Mouse (Mus musculus) hindbrain, embryonic 15.5 days (tissue): ENCODE data around the gene Fst. TPM values are rescaled to one million over a fixed set of nuclear protein-coding genes. Genes with fewer than 3 reads are reported as not detected.

Experiments used
- ATAC-seq: fragments of 200-750 bp; cut with Nextera tagmentation; 2 replicates; pipeline ENCODE4 v1.8.0; 2017; ENCODE audit warnings: low read depth, moderate number of reproducible peaks, moderate TSS enrichment; ENCODE audit not compliant: low FRiP score
- H3K27ac ChIP-seq: fragments of 300-500 bp; sonication (generic); replicated peaks from 2 replicates; pipeline ENCODE4 v1.5.1; 2015; ENCODE audit warnings: mild to moderate bottlenecking, inconsistent platforms
- H3K27me3 ChIP-seq: fragments of 300-500 bp; sonication (generic); 2 replicates; pipeline ENCODE4 v1.6.1; 2015; ENCODE audit warnings: control low read depth, inconsistent platforms
- H3K36me3 ChIP-seq: fragments of 300-500 bp; sonication (generic); 2 replicates; pipeline ENCODE4 v1.6.1; 2015; ENCODE audit warnings: control low read depth, inconsistent platforms
- H3K4me1 ChIP-seq: fragments of 300-500 bp; sonication (generic); replicated peaks from 2 replicates; pipeline ENCODE4 v1.6.1; 2015; ENCODE audit warnings: control low read depth, inconsistent platforms
- H3K4me2 ChIP-seq: fragments of 300-500 bp; sonication (generic); 2 replicates; pipeline ENCODE4 v1.6.1; 2015; ENCODE audit warnings: moderate library complexity, mild to moderate bottlenecking, inconsistent platforms
- H3K4me3 ChIP-seq: fragments of 300-500 bp; sonication (generic); 2 replicates; pipeline ENCODE4 v1.5.1; 2015; ENCODE audit warnings: mild to moderate bottlenecking, inconsistent platforms
- H3K9ac ChIP-seq: fragments of 300-500 bp; sonication (generic); 2 replicates; pipeline ENCODE4 v1.6.1; 2015; ENCODE audit warnings: inconsistent platforms
- H3K9me3 ChIP-seq: fragments of 300-500 bp; sonication (generic); 2 replicates; pipeline ENCODE4 v1.6.1; 2016; ENCODE audit warnings: control low read depth, inconsistent platforms
- WGBS: fragments of 180-500 bp; shearing (Covaris S2); methylation state at CpG from one replicate; pipeline ENCODE4 v1.1.7; 2015; 5-methylcytosine and 5-hydroxymethylcytosine counted together
- polyA plus RNA-seq: library from polyadenylated mRNA; unstranded; fragments of >200 nt; fragmentation: Nextera tagmentation; extraction: Ambion mirVana; gene quantifications from 2 replicates; pipeline ENCODE4 v1.2.1, GENCODE M21; 2015

Gene Fst
- polyA plus RNA-seq, 1 experiment from 2014 or later: 6.0 TPM

- H3K9ac ChIP-seq: no peak overlapping the region
- no peak overlapping the region for H3K4me2 ChIP-seq
- no peaks in the 10 kb centered on the region for H3K9me3 ChIP-seq
- H3K27ac ChIP-seq: no peak overlapping the region
- ATAC-seq: no peak
- H3K4me3 ChIP-seq: no peak overlapping the region
- 6% methylated on average over 5 of the region's 5 CpGs for WGBS
- no peaks in the 10 kb centered on the region for H3K27me3 ChIP-seq
- no peaks in the 10 kb centered on the region for H3K36me3 ChIP-seq
- no peaks in the 10 kb centered on the region for H3K4me1 ChIP-seq
Observed at GRCm38 (mm10) chr13:114406424-114406823, 52.3 kb downstream of the Fst start.

- Histone ChIP-seq H3K4me1 (no peaks in the 10 kb centered on the region), H3K27me3 (no peaks in the 10 kb centered on the region), H3K4me3 (no peak overlapping the region), H3K9ac (no peak overlapping the region), H3K9me3 (no peaks in the 10 kb centered on the region), H3K27ac (no peak overlapping the region), H3K36me3 (no peaks in the 10 kb centered on the region), H3K4me2 (no peak overlapping the region)
- 88% methylated on average over 9 of the region's 9 CpGs for WGBS
- no peak for ATAC-seq
Observed at GRCm38 (mm10) chr13:114405100-114405715, 53.5 kb downstream of the Fst start.

Other genes starting within 250 kb of the Fst start
- gene Ndufs4, start 70.7 kb downstream of the Fst start, polyA plus RNA-seq: 348 and 377 TPM in 2 replicates